Mouse (Mus musculus) hindbrain, embryonic 16.5 days (tissue): ENCODE results near the gene Stat5b. TPM values are rescaled to one million over a fixed set of nuclear protein-coding genes. Genes with fewer than 3 reads are reported as not detected.

ENCODE experiments used
- ATAC-seq: fragments of 200-750 bp; cut with Nextera tagmentation; 2 replicates; pipeline ENCODE4 v1.8.0; 2017; ENCODE audit warnings: moderate TSS enrichment, moderate library complexity
- H3K27ac ChIP-seq: fragments of 300-500 bp; sonication (generic); 2 replicates; pipeline ENCODE4 v1.5.1; 2014; ENCODE audit warnings: low read depth, mild to moderate bottlenecking, control low read depth, low read length, moderate library complexity
- H3K27me3 ChIP-seq: fragments of 300-500 bp; sonication (generic); replicated peaks from 2 replicates; pipeline ENCODE4 v1.6.1; 2014; ENCODE audit warnings: low read length; ENCODE audit not compliant: control insufficient read depth, insufficient read depth
- H3K36me3 ChIP-seq: fragments of 300-500 bp; sonication (generic); 2 replicates; pipeline ENCODE4 v1.6.1; 2014; ENCODE audit warnings: mild to moderate bottlenecking, low read length, moderate library complexity, mixed read lengths; ENCODE audit not compliant: control insufficient read depth, insufficient read depth
- H3K4me1 ChIP-seq: fragments of 300-500 bp; sonication (generic); 2 replicates; pipeline ENCODE4 v1.6.1; 2014; ENCODE audit warnings: low read depth, low read length; ENCODE audit not compliant: control insufficient read depth, insufficient read depth
- H3K4me2 ChIP-seq: fragments of 300-500 bp; sonication (generic); 2 replicates; pipeline ENCODE4 v1.6.1; 2014; ENCODE audit warnings: mild to moderate bottlenecking, low read length, control low read depth, moderate library complexity
- H3K4me3 ChIP-seq: fragments of 300-500 bp; sonication (generic); 2 replicates; pipeline ENCODE4 v1.5.1; 2014; ENCODE audit warnings: mild to moderate bottlenecking, low read length, control low read depth, moderate library complexity
- H3K9ac ChIP-seq: fragments of 300-500 bp; sonication (generic); 2 replicates; pipeline ENCODE4 v1.6.1; 2014; ENCODE audit warnings: low read depth, mild to moderate bottlenecking, control low read depth, low read length, moderate library complexity
- H3K9me3 ChIP-seq: fragments of 300-500 bp; sonication (generic); 2 replicates; pipeline ENCODE4 v1.6.1; 2014; ENCODE audit warnings: mild to moderate bottlenecking, low read length, moderate library complexity; ENCODE audit not compliant: control insufficient read depth
- WGBS: fragments of 180-500 bp; shearing (Covaris S2); extraction: QIAGEN DNeasy Blood & Tissue Kit; methylation state at CpG from one replicate; pipeline ENCODE4 v1.1.7; 2014; 5-methylcytosine and 5-hydroxymethylcytosine counted together
- polyA plus RNA-seq: library from polyadenylated mRNA; unstranded; fragments of >200 nt; fragmentation: Nextera tagmentation; extraction: Ambion mirVana; gene quantifications from 2 replicates; pipeline ENCODE4 v1.2.1, GENCODE M21; 2015

Gene Stat5b
- polyA plus RNA-seq, 1 experiment from 2014 or later, result 15.0 TPM

GRCm38 (mm10) chr11:100735134-100735865 is 115.2 kb downstream of the Stat5b start:
- Histone ChIP-seq H3K9ac (no peak overlapping the region), H3K4me1 (peaks cover 18% of the 10 kb centered on the region), H3K27me3 (no peaks in the 10 kb centered on the region), H3K9me3 (no peaks in the 10 kb centered on the region), H3K27ac (no peak overlapping the region), H3K36me3 (no peaks in the 10 kb centered on the region), H3K4me3 (no peak overlapping the region), H3K4me2 (no peak overlapping the region)
- 95% methylated on average over 9 of the region's 9 CpGs for WGBS
- ATAC-seq, result no peak

Other genes with a start within 250 kb of the Stat5b start
- 99.1 and 103 TPM in 2 replicates for gene Nkiras2, start 231.5 kb downstream of the Stat5b start, polyA plus RNA-seq
- gene Dnajc7, start 230.6 kb downstream of the Stat5b start, polyA plus RNA-seq, result 290 and 293 TPM in 2 replicates
- 2.0 and 2.3 TPM in 2 replicates for gene Zfp385c, start 158.3 kb downstream of the Stat5b start, polyA plus RNA-seq
- 2.5 and 2.6 TPM in 2 replicates for gene Dhx58, start 146.5 kb downstream of the Stat5b start, polyA plus RNA-seq
- gene Kat2a, start 138.3 kb downstream of the Stat5b start, polyA plus RNA-seq, result 62.2 and 67.8 TPM in 2 replicates
- gene Hspb9, start 136.9 kb downstream of the Stat5b start, polyA plus RNA-seq, result 0.34 TPM in 1 of 2 replicates, not detected in the other
- gene Rab5c, start 112.5 kb downstream of the Stat5b start, polyA plus RNA-seq, result 43.7 and 43.8 TPM in 2 replicates
- gene Kcnh4, start 90.8 kb downstream of the Stat5b start, polyA plus RNA-seq, result 8.9 and 10.0 TPM in 2 replicates
- 0.48 and 0.59 TPM in 2 replicates for gene Hcrt, start 87.8 kb downstream of the Stat5b start, polyA plus RNA-seq
- 8.2 and 9.6 TPM in 2 replicates for gene Ghdc, start 79.8 kb downstream of the Stat5b start, polyA plus RNA-seq
- 1.8 and 2.4 TPM in 2 replicates for gene Stat5a, start 8.6 kb upstream of the Stat5b start, polyA plus RNA-seq
- 49.2 and 49.5 TPM in 2 replicates for gene Stat3, start 88.8 kb upstream of the Stat5b start, polyA plus RNA-seq
- gene Cavin1, start 120.2 kb upstream of the Stat5b start, polyA plus RNA-seq, result 47.0 and 61.8 TPM in 2 replicates
- gene Atp6v0a1, start 158.7 kb upstream of the Stat5b start, polyA plus RNA-seq, result 175 and 179 TPM in 2 replicates
- gene Naglu, start 219.3 kb upstream of the Stat5b start, polyA plus RNA-seq, result 13.8 and 13.9 TPM in 2 replicates
- gene Hsd17b1, start 227.7 kb upstream of the Stat5b start, polyA plus RNA-seq, result 0.26 and 0.50 TPM in 2 replicates
- gene Coasy, start 231.8 kb upstream of the Stat5b start, polyA plus RNA-seq, result 42.5 and 45.9 TPM in 2 replicates
- 91.5 and 101 TPM in 2 replicates for gene Mlx, start 236.6 kb upstream of the Stat5b start, polyA plus RNA-seq
- gene Psmc3ip, start 244.7 kb upstream of the Stat5b start, polyA plus RNA-seq, result 17.9 and 19.0 TPM in 2 replicates